Mouse (Mus musculus): ENCODE results near the gene Rhot2.

DNA sequence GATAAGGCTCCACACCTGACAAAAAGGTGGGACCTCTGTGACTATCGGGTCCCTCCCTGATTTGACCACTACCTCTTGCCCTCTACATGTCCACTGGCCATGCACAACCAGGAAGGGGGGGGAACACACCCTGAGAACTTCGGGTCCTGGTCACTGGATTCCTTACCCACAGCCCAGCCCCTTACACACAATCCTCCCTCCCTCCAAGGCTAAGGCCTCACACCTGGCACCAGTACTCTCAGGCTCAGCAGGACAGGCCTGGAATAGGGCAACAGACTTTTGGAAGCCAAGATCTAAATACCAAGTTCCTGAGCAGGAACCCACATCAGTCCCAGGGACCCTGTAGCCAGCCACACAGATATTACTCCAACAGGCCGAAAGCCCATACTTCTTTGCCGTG lies 5.7 kb downstream of the Rhot2 start:
- no peak for TF ChIP-seq POLR2A (IDR thresholded peaks at IDR 0.05; ENCODE audit: control insufficient read depth, extremely low read depth, insufficient read depth, low read length, poor library complexity)
- no peak for TF ChIP-seq CTCF (IDR thresholded peaks at IDR 0.05; ENCODE audit: borderline replicate concordance, control insufficient read depth, extremely low read depth, insufficient read depth, low read length, poor library complexity)
